Mouse (Mus musculus) lung, adult 18-20 months (tissue): ENCODE measurements around the gene Igdcc3.

Experiments
- DNase-seq, 2 experiments: peaks; one replicate each; pipeline ENCODE4 v3.0.0; 2022; ENCODE audit warnings: mixed read lengths in 2 of 2

Gene Igdcc3

GRCm38 (mm10) chr9:65177912-65178311, 36.9 kb downstream of the Igdcc3 start:
- no peak for DNase-seq

- DNase-seq = no peak
Observed at GRCm38 (mm10) chr9:65178336-65179213, 37.6 kb downstream of the Igdcc3 start.

GRCm38 (mm10) chr9:65179817-65180624, 39.0 kb downstream of the Igdcc3 start:
- DNase-seq = no peak

GRCm38 (mm10) chr9:65188599-65188998, 47.6 kb downstream of the Igdcc3 start:
- DNase-seq = peak; percentile 80 to 83

GRCm38 (mm10) chr9:65190306-65190705, 49.3 kb downstream of the Igdcc3 start:
- DNase-seq = no peak

GRCm38 (mm10) chr9:65191389-65191754, 50.4 kb downstream of the Igdcc3 start:
- no peak for DNase-seq

GRCm38 (mm10) chr9:65191755-65192469, 50.9 kb downstream of the Igdcc3 start:
- no peak for DNase-seq

- DNase-seq = no peak
Observed at GRCm38 (mm10) chr9:65193214-65193613, 52.2 kb downstream of the Igdcc3 start.

GRCm38 (mm10) chr9:65195053-65195452, 54.1 kb downstream of the Igdcc3 start, which contains the start of gene Parp16:
Parp16 (plus strand) TSS chr9:65195353.
- no peak for DNase-seq

- peak; percentile 37 to 52 for DNase-seq
Observed at GRCm38 (mm10) chr9:65195621-65195981, 54.6 kb downstream of the Igdcc3 start.

- DNase-seq = peak in 1 of 2 experiments; percentile 34
Observed at GRCm38 (mm10) chr9:65195982-65196737, 55.2 kb downstream of the Igdcc3 start.

- peak; percentile 89 to 92 for DNase-seq
Observed at GRCm38 (mm10) chr9:65196738-65197569, 56.0 kb downstream of the Igdcc3 start.

GRCm38 (mm10) chr9:65197826-65198225, 56.8 kb downstream of the Igdcc3 start:
- peak in 1 of 2 experiments; percentile 14 for DNase-seq

- DNase-seq = no peak
Observed at GRCm38 (mm10) chr9:65199723-65200122, 58.7 kb downstream of the Igdcc3 start.

- DNase-seq = peak; percentile 62 to 65
Observed at GRCm38 (mm10) chr9:65200606-65201005, 59.6 kb downstream of the Igdcc3 start.

- DNase-seq = no peak
Observed at GRCm38 (mm10) chr9:65201021-65201380, 60.0 kb downstream of the Igdcc3 start.

GRCm38 (mm10) chr9:65201381-65202164, 60.6 kb downstream of the Igdcc3 start:
- peak; percentile 84 to 88 for DNase-seq

- no peak for DNase-seq
Observed at GRCm38 (mm10) chr9:65202165-65202754, 61.3 kb downstream of the Igdcc3 start.

GRCm38 (mm10) chr9:65205049-65205815, 64.2 kb downstream of the Igdcc3 start:
- no peak for DNase-seq
